Mouse (Mus musculus): ENCODE measurements around the gene Ldha. TPM values are rescaled to one million over a fixed set of nuclear protein-coding genes. Genes with fewer than 3 reads are reported as not detected.
"Not testable (repeated sequence)": the region's sequence is repeated elsewhere in the genome, so short reads cannot be mapped to it uniquely, and the experiment has no call there.

Ldha gene
- 100 to 1,000 TPM; 378 to 396 TPM for total RNA-seq (2021)
- long read RNA-seq, experiment 1, transcript Ldha-202 (8 exons, 1,588 nt) = major isoform, 782 of 814 reads
- long read RNA-seq, experiment 1, partial matches to known transcripts = 14 of 814 reads
- long read RNA-seq, experiment 1, other reads (novel, unspliced or antisense) = 18 of 814 reads
- long read RNA-seq, experiment 2, transcript Ldha-202 (8 exons, 1,588 nt) = major isoform, 1,113 of 1,174 reads
- long read RNA-seq, experiment 2, partial matches to known transcripts = 36 of 1,174 reads
- long read RNA-seq, experiment 2, other reads (novel, unspliced or antisense) = 25 of 1,174 reads

DNA sequence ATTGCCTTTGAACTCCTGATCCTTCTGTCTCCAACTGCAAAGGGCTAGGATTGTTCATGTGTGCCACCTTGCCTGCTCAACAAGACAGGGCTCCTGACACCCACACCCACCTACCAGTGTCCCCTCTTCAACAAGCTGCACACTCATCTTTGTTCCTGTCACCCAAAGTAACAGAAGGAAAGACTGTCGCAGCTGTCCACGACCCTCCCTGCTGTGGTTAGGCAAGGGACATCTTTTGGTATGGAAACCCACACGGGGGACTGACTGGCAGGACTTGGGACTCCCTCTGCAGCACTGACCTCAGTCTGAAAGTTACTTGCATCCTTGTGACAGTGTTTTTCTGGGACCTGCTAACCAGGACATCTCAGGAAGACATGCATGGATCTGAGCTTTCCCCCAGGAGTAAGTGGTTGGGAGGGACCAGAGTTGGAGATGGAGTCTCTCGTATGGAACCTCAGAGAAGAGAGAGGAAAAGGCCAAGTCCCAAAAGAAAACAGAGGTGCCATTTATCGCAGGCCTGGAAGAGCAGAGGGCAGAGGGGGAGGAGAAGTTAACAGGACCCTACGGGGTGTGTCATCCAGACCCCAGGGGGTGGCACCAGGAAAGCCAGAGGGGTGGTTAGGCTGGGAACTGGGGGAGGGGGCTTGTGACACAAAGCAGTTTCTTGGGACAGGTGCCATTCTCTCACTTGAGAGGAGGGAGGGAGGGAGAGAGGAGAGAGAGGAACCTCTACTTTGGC, at the start of gene Ldha:
Gene Ldha (plus strand): TSS at position 689 of the 739 bp plus-strand sequence.
- DNase-seq (ENCODE audit: low spot score in 2 of 2) = no peak

DNA sequence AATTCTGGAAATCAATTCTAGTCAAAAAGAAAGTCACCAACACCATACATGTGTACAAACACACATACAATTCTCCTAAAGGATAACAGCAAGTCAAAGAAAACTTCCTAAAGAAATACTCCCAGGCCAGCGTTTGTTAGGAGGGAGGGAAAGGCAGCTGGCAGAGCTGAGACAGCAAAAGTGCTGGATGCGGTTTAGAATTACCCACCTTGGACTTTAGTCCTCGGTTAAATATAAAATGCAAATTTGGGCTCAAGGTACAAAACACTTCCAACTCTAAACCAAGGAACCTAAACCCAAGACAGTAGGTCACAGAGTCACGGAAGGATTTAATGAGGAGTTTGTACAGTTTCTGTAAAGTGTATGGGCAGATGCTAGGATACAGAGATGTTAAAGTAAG, 47.4 kb upstream of the Ldha start:
- no peak for DNase-seq (ENCODE audit: low spot score in 2 of 2)

DNA sequence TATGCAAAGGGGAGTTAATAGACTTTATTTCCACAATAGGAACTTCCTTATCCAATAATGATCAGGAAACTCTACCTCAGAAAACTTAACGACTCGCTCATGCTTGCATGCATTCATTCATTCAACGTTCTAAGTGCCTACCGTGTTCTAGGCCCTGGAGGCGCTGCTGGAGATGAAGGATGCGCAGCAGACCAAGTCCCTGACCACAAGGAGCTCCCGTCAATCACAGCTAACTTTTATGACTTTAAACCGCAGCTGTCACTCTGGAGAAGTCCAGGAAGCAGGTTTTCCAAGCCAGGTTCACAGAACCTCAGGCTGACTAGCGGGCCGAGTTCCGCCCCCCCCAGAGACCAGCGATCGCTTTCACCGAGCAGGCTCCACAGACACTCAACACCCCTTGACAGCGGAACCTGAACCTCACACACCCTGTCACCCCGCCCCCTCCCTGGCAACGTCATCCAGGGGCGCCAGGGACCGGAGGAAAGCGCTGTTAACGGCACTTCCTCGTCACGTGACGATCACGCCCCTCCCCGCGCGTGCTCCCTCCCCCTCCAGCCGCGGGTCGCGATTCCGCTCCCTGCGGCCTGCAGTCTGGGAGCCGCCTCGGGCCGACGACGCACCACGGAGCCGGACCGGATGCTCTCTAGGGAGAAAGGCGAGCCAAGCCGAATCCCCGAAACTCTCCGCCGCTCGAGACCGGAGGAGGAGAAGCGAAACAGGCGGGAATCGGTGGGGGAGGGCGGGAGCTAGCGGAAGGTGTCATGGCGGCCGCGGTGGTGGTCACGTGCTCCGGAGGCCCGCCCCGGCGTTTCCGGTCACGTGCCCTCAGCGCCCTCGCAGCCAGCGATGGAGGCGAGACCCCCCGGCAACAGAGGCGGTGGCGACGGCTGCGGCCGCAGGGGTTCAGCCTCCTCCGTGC, 45.7 kb upstream of the Ldha start, which contains the start of the genes Hps5 and Gtf2h1:
Gene Hps5 (minus strand): TSS at position 778 of the 919 bp plus-strand sequence.
Gene Gtf2h1 (plus strand): TSS at position 817 of the 919 bp plus-strand sequence.
- DNase-seq (ENCODE audit: low spot score in 2 of 2) = peak; percentile 95 to 98

DNA sequence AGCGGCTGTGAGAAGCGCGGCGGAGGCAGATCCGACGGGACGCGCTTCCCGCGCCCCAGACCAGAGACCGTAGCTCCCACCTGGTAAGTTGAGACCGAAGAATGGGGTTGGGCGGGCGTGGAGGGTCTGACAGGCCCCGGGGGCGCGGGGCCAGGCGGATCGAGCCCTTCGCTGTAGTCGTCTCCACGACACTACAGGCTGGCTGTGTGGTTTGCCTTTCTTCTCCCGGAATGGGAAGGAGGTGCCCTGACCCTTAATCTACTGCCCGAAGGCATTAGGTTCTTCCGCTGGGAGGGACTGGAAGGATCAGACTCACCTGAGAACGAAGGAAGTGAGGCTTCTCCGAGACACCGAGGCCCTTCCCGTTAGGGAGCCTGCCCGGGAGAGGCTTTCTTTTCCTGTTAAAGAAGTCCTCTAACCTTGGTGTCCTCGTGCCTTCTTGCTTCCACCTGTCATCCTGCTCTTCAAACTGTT, 45.0 kb upstream of the Ldha start:
- no peak for DNase-seq (ENCODE audit: low spot score in 2 of 2)

DNA sequence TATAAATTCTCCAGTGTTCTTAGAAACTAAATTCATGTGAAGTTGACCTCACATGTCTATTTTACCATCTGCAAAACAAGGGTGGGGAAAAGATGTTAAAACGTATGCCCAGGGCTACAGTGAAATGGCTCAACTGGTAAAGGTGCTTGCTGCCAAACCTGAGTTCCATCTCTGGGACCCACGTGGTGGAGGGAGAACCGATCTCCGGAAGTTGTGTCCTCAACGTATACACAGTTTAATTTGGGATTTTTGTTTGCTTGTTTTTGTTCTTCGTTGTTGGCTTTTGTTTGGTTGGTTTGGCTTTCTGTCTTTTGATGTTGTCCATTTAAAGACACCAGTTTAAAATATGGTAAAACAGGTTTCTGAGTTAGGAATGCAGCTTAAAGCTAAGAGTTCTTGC, 44.5 kb upstream of the Ldha start:
- DNase-seq (ENCODE audit: low spot score in 2 of 2) = no peak

DNA sequence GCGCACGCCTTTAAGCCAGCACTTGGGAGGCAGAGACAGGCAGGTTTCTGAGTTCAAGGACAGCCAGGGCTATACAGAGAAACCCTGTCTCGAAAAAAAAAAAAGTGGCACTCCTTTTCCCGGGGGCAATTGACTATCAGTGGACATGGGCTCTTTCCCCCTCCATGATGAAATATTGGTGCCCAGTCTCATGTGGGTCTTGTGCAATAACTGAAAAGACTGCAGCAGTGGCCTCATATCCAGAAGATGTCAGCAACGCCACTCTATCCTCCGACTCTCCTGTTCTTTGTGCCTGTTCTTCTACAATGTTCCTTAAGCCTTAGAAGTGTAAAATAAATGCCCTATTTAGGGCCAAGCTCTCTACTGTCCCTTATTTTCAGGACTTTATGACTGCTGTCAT, 30.9 kb upstream of the Ldha start:
- no peak for DNase-seq (ENCODE audit: low spot score in 2 of 2)

DNA sequence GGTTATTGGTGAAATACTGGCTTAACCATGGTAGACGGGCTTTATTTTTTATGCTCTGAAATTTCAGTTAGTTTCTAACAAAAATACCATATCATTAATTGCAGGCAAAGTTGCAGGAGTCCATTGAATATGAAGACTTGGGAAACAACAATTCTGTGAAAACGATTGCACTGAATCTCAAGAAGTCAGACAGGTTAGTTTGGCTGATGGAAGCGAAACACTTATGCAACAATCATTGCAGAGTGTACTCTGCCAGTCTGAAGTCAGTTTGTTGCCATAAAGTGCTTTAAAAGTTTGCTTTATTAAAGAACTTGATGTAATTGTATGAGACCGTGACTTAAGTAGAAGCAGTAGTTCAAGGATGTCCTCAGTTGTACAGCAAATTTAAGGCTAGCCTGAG, 27.3 kb upstream of the Ldha start:
- no peak for DNase-seq (ENCODE audit: low spot score in 2 of 2)

DNA sequence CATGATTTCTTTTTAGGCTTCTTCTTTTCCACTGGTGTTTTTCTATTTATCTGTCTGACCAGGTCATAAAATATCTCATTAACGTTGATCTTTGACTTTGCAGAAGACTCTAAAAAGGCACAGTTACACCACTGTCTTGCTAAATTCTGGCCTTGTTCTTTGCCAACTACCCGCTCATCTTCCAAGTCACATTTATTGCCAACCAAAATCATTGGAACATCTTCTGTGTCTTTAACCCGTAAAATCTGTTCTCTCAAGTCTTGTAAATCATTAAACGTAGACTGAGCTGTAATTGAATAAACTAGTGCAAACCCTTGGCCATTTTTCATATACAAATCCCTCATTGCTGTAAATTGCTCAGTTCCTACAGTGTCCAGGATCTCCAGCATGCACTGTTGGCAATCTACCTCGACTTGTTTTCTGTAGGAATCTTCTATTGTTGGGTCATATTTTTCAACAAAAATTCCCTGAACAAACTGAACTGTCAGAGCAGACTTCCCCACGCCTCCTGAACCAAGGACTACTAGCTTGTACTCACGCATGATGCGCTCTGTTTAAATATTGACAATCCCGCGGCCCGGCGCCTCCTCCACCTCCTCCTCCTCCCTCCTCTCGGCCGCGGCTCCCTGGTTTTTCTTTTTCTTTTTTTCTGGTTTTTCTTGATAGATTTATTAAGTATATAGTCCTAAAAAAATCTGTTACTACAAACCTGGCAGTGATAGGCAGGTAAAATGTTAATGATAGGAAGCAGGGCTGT, 20.2 kb upstream of the Ldha start:
- not testable (repeated sequence) for DNase-seq (ENCODE audit: low spot score in 2 of 2)

DNA sequence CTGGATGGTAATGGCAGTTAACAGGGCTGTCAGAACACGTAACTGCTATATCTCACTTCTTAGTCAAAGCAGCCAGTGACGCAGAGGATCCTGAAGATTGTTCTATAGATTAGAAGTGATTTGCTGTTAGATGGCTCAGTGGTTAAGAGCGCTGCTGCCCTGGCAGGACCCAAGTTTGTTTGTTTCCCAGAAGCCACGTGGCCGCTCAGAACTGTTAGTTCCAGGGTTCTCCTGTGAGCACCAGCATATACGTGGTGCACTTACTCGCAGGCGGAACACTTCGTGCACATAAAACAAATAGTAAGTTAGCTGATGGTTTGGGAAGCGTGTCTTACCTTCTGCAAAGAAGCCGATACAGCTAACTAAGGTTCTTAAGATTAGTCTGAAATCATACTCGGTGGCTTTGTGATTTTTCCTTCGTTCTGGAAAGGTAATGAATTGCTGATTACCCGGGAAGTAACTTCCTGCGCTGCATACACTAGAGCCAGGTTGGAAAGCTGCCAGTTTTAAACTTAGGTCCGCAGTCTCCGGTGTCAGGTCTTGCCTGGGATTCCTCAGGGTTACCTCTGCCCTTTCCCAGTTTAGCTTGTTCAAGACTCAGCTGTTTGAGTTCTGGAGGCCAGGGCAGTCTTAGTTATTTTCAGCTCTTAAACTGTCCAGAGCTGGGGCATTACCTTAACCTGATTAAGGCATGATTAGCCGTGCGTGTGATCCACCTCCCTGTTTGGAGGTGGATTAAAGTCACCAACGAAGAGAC, 14.1 kb upstream of the Ldha start:
- no peak for DNase-seq (ENCODE audit: low spot score in 2 of 2)

DNA sequence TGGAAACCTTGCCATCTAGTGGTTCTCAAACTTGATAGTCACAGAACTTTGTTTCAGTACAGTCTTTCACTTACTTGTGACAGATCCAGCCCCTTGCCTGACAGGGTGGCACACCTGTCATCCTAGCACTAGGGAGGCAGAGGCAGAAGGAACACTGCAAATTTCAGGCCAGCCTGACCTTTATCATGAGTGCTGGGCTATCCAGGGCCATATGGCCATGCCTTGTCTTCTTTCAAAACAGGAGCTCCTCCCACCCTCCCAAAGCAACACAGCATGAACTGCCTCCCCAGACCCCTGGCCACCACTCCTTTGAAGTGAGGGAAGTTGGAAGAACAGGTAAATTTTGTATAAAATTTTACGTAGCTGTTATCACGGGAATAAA, 13.5 kb upstream of the Ldha start:
- no peak for DNase-seq (ENCODE audit: low spot score in 2 of 2)

DNA sequence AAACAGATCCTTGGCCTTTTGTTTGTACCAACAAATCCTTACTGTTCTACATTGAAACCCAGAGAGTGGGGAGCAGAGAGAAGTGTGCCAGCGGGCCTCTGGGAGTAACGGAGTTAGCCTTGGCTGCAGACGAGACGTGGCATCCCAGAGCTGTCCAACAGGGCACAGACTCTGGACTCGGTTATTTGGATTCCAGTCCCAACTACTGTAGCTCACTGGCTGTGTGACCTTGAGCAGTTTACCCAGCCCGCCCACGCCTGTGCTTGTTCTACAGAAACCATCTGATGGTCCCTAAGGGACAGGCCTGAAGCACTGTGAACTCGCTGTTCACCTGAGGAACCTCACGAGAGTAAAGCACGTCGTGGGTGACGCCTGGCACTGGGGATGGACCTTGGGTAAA, 11.4 kb upstream of the Ldha start:
- DNase-seq (ENCODE audit: low spot score in 2 of 2) = no peak

DNA sequence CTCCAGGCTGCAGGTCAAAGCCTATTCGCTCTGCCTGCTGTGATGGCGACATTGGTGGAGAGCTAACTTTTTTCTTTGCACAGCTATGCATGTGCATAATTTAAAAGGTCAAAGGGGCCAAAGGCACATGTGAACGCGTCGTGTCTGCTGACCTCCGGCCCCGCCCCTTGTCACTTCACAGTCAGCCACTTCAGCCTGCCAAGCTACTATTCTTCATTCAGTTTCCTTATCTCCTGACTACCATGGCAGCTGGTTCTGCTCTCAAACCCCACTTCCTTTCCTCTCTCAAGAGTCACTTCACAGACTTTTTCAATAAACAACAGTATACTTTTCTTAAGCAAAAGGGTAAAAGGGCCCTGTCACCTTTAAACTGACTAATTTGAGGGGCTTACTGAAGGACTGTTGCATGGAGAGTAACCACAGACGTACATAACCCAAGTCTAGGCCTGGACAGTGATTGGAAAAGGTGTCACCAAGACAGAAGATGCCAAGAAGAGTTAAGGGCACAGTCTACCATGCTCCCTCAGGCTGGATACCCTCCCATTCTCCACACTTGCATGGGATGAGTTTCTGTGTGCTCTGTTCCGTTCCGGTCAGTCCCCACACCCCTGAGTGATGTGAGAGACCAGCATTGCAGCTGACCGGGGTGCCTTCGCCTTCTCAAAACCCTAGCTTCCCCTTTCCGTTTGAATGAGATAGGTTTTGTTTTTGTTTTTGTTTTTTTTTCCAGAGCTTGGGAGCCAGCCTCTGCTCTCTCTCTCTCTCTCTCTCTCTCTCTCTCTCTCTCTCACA, 10.3 kb upstream of the Ldha start:
- no peak for DNase-seq (ENCODE audit: low spot score in 2 of 2)

DNA sequence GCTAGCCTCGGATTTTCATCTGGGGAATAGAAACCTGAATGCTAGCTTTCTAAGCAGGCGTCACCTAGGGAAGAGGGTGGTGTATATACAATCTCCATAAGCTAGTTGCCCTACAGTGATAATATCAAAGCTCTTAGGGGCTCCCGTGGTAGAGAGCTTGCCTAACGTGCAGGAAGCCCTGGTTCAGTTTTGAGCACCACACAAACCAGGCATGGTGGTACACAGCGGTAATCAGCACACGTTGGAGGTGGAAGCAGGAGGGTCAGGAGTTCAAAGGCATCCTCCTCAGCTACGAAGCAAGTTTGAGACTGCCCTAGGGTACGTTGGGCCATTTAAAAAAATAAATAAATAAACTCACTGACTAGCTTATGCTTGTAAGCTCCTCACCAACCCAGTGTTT, 9.6 kb upstream of the Ldha start:
- DNase-seq (ENCODE audit: low spot score in 2 of 2) = no peak

DNA sequence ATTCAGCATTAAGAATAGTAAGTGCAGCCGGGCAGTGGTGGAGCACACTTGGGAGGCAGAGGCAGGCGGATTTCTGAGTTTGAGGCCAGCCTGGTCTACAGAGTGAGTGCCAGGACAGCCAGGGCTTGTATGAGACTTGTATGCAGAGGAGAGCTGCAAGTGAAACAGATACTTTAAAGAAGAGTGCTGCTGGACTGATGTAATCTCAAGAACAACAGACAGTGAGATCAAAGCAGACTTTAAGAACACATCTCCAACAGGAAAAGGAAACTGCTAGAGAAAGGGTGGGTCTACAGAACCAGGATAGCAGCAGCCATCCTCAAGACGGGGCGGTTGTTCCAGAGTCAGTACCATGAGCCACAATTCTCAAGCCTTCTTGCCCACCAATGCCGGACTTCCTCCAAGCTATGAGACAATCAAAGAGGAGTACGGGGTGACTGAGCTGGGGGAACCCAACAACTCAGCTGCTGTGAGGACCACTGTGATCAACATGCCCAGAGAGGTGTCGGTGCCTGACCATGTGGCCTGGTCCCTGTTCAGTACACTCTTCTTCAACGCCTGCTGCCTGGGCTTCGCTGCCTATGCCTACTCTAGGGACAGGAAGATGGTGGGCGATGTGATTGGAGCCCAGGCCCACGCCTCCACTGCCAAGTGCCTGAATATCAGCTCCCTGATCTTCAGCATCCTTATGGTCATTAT, 9.0 kb upstream of the Ldha start:
- not testable (repeated sequence) for DNase-seq (ENCODE audit: low spot score in 2 of 2)

DNA sequence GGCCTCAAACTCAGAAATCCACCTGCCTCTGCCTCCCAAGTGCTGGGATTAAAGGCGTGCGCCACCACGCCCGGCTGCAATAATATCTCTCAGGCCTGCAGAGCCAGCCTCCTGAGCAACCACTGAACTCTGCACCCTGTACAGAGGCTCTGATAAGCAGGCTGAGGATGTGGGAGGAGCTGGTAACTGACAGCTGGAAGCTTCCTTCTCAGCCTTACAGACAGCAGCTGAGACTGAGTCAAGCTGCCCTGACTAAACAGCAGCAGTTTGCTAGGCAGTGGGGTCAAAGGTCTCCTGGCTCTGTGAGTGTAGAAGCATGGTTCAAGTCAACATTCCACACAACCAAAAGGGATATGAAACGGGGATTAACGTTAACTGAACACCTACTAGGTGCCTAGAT, 8.0 kb upstream of the Ldha start:
- DNase-seq (ENCODE audit: low spot score in 2 of 2) = no peak

DNA sequence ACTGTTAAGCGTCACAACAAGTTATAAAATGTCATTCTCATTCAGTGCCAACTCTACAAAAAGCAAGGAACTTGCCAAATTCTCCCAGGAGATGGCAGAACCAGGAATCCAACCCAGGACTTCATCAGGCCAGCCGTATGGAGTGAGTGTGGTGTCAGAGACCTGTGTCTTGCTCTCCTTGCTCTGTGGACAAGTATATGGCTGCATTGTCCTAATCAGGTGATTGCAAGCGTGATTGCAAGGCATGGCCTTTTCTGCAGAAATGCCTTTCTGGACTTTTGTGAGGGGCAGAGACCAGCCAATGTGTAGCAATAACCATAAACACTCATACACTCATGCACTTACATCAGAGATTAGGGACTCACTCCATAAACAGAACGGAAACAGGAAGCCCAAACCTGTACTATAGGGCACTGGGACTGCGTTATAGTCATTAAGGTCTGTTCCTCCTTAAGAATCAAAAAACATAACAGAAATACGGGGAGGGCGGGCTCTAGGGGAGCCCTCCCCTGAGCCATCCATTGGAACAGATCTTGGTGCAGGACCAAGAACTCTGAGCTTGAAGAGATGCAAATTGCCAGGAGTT, 7.5 kb upstream of the Ldha start:
- no peak for DNase-seq (ENCODE audit: low spot score in 2 of 2)

DNA sequence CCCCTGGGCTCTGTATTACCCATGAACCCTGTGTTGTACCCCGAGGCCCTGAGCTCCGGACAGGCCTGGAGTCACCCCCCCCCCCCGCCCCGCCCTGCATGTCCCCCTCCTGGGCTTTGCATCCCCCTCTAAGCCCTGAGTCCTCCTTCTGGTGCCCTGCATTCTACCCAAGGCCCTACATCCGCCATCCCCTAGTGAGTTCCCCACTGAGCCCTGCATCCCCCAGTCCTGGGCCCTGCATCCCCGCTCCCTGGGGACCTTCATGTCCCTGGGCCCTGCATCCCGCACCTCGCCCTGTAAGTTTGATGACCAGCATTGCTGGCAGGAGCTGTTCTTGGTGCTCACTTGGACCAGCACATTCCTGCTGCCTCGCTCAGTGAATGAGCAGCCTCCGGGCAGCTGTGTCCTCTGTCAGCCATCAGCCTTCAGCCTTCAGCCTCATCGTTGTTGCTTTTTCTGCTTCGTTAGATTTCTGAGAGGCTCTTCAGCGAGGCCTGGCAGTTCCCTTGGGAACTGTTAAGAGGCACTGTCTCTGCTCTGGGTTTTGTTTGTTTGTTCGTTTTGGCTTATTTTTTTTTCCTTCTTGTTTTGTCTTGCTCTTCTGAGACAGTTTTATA, 6.2 kb upstream of the Ldha start:
- no peak for DNase-seq (ENCODE audit: low spot score in 2 of 2)

DNA sequence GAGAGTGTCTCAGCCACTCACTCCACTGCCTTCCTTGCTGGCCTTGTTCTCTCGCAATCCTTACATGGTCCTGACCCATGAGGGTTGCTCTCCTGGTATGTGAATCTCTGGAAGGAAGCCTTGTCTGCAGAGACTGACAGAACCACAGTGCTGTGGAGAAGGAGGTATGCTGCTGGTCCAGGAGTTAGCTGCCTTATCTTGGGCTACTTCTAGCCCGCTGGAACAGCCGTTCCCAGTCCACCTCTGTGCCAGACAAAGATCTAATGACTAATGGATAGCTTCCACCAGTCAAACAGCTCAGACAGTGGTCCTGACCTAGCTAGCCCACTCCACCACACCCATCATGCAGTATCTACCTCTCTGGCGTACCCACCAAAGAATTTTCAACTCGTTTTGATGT, 4.9 kb upstream of the Ldha start:
- no peak for DNase-seq (ENCODE audit: low spot score in 2 of 2)
